Mouse (Mus musculus) MEL (cell line): ENCODE measurements around the gene Ribc2.

ENCODE experiments used
- CTCF ChIP-seq, 3 experiments: IDR thresholded peaks in 2 of 3; conservative IDR thresholded peaks in 1 of 3; 2 replicates each; pipeline ENCODE4 v1.5.1; 2011 to 2012; ENCODE audit warnings: low read length in 3 of 3, low read depth in 2 of 3, mild to moderate bottlenecking in 2 of 3, improper control_type of control experiment in 1 of 3, inconsistent platforms in 1 of 3, mixed read lengths in 1 of 3, moderate library complexity in 1 of 3; ENCODE audit not compliant: control insufficient read depth in 1 of 3, insufficient read depth in 1 of 3, poor library complexity in 1 of 3, severe bottlenecking in 1 of 3
- EP300 ChIP-seq, 2 experiments: IDR thresholded peaks; 2 replicates each; pipeline ENCODE4 v1.6.1; 2011; ENCODE audit warnings: improper control_type of control experiment in 2 of 2, low read length in 2 of 2, low read depth in 1 of 2, mild to moderate bottlenecking in 1 of 2
- KAT2A ChIP-seq: conservative IDR thresholded peaks from 2 replicates; pipeline ENCODE4 v1.6.1; 2012; ENCODE audit warnings: low read depth, low read length, improper control_type of control experiment, inconsistent platforms
- MAFK ChIP-seq: IDR thresholded peaks from 2 replicates; pipeline ENCODE4 v1.6.1; 2011; ENCODE audit warnings: low read depth, mild to moderate bottlenecking, low read length, improper control_type of control experiment, borderline replicate concordance
- POLR2A ChIP-seq, 2 experiments: IDR thresholded peaks; 2 replicates each; pipeline ENCODE4 v1.6.1; 2011 to 2012; ENCODE audit warnings: low read length in 2 of 2, mild to moderate bottlenecking in 2 of 2, control low read depth in 1 of 2, improper control_type of control experiment in 1 of 2, low read depth in 1 of 2, moderate library complexity in 1 of 2; ENCODE audit not compliant: control insufficient read depth in 1 of 2, insufficient read depth in 1 of 2, poor library complexity in 1 of 2
- SIN3A ChIP-seq: IDR thresholded peaks from 2 replicates; pipeline ENCODE4 v1.6.1; 2012; ENCODE audit warnings: low read length, improper control_type of control experiment, inconsistent platforms
- TAL1 ChIP-seq: IDR thresholded peaks from 2 replicates; pipeline ENCODE4 v1.6.1; 2012; ENCODE audit warnings: mild to moderate bottlenecking, inconsistent platforms, low read length, moderate library complexity, mixed read lengths
- TCF12 ChIP-seq: IDR thresholded peaks from 2 replicates; pipeline ENCODE4 v1.6.1; 2014; ENCODE audit warnings: low read depth, mild to moderate bottlenecking, inconsistent platforms, low read length, improper control_type of control experiment, moderate library complexity
- UBTF ChIP-seq: IDR thresholded peaks from 2 replicates; pipeline ENCODE4 v1.6.1; 2012; ENCODE audit warnings: low read depth, mild to moderate bottlenecking, inconsistent platforms, low read length, improper control_type of control experiment, moderate library complexity, borderline replicate concordance; ENCODE audit not compliant: insufficient read depth
- USF1 ChIP-seq: IDR thresholded peaks from 2 replicates; pipeline ENCODE4 v1.6.1; 2014; ENCODE audit warnings: low read depth, mild to moderate bottlenecking, inconsistent platforms, low read length, improper control_type of control experiment, moderate library complexity
- ZC3H11A ChIP-seq: IDR thresholded peaks from 2 replicates; pipeline ENCODE4 v1.6.1; 2012; ENCODE audit warnings: low read depth, mild to moderate bottlenecking, inconsistent platforms, low read length, improper control_type of control experiment
- ZMIZ1 ChIP-seq: IDR thresholded peaks from 2 replicates; pipeline ENCODE4 v1.6.1; 2012; ENCODE audit warnings: low read depth, mild to moderate bottlenecking, inconsistent platforms, low read length, improper control_type of control experiment, moderate library complexity
- ZNF384 ChIP-seq: IDR thresholded peaks from 2 replicates; pipeline ENCODE4 v1.6.1; 2012; ENCODE audit warnings: low read depth, mild to moderate bottlenecking, inconsistent platforms, low read length, improper control_type of control experiment

DNA sequence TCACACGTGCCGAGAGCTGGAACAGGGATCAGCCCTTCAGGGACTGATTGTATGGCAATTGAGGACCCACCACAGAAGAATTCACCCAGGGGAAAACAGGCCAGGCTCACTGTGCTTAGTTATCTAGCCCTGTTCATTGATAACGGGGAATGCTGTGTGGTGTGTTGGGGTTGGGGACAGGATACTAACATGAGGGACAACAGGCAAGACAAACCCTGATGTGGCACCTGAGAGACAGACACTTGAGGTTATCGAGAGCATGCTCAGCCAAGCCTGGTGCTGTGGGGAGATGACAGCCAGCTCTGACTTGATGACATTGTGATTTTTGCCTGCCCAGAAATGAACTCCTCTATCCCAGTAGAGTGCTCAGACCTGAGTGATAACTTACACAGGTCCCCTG lies 24.3 kb downstream of the Ribc2 start:
- TF ChIP-seq MAFK: no peak
- no peak for TF ChIP-seq ZMIZ1
- no peak for TF ChIP-seq EP300 (IDR thresholded peaks at IDR 0.05; ENCODE audit: low read depth in 1 of 2, low read length in 2 of 2)
- TF ChIP-seq CTCF (IDR thresholded peaks at IDR 0.05 in 2 of 3, conservative IDR thresholded peaks at IDR 0.05 in 1 of 3; ENCODE audit: control insufficient read depth in 1 of 3, insufficient read depth in 1 of 3, low read depth in 2 of 3, low read length in 3 of 3, poor library complexity in 1 of 3, severe bottlenecking in 1 of 3): no peak
- TF ChIP-seq TCF12: no peak
- no peak for TF ChIP-seq ZNF384
- no peak for TF ChIP-seq ZC3H11A
- no peak for TF ChIP-seq USF1
- no peak for TF ChIP-seq TAL1
- no peak for TF ChIP-seq UBTF
- TF ChIP-seq KAT2A: no peak
- TF ChIP-seq POLR2A (IDR thresholded peaks at IDR 0.05; ENCODE audit: control insufficient read depth in 1 of 2, insufficient read depth in 1 of 2, low read depth in 1 of 2, low read length in 2 of 2, poor library complexity in 1 of 2): no peak
- no peak for TF ChIP-seq SIN3A
